Mouse (Mus musculus) monocyte, adult 59 days (primary cell): ENCODE measurements around the gene Zbtb1. TPM values are rescaled to one million over a fixed set of nuclear protein-coding genes. Genes with fewer than 3 reads are reported as not detected.

Experiments used
- total RNA-seq, 2 experiments: library from RNA; stranded (reverse); gene quantifications; one replicate each; pipeline ENCODE4 v1.2.4; 2023

Zbtb1 gene
- 10 to 100 TPM; 10.2 to 11.0 TPM for total RNA-seq

DNA sequence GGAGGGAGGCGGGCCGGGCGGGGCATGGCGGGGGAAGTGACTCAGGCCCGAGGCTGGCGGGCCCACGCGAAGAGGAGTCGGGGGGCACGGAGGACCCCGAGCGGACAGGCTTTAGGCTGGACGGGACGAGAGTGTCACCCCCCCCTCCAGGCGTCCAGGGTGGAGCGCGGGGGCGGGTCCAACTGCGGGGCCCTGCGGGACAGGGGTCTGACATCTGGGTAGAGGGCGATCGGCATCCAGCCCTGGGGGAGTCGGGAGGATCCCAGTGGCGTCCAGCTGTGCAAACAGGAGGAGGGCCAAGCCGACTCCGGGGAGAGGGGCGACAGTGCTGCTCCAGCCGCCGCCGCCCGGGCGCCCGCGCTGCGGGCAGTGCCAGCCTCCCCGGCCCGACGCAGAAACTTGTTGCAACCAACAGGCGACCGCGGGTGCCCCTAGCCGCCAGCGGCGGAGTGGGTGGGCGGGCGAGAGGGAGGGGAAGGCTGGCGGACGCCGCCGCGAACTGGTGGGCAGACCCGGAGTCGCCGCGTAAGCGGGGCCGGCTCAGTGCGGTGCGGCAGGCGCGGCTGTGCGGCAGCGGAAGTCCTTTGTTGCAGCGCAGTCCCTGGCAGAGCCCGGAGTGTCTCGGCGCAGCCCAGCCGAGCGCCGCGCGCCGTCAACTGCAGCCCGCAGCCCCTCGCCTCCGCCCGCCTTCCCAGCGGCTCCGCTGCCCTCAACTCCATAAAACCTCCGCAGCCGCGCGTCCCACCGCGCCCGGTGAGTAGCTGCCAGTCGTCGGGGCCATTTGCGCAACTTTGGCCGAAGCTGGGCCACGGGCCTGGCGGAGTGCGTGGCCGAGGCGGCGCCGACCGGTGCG lies at the start of gene Zbtb1:
Gene Zbtb1, plus strand, starts transcription at position 289 of the 853 bp plus-strand sequence.

DNA sequence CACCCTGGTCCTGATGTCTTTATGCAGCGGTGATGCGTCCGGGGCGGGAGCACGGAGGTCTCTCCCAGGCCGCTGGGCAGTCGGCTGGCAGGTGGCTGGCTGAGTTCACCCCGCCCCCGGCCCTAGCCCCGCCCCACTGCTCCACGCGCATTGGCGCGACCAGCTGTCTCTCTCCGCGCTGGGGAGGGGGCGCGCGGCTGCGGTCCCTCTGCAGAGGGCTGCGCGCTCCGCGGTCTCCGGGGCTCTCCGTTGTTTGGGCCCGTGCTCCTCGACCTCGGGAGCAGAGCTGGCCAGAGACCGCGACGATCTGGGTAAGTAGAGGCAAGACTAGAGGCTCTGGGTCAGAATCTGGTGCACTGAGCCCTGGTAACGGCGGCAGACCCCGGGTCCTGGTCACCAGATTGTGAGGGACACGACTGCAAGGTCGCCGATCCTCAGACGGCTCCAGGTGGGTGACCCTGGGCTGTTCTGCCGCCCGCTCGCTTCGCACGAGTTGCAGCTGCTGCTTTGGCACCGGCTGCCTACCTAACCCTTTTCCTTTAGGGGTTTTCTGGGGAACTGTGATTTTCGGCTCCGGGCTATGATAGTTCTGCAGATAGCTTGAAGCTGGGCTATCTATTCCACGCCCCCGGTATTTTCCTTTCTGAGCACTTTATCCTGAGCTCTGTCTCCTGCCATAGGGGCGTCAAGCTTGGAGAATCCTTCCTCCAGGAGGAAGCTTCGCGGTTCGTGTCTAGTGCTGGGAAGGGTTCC lies 45.2 kb upstream of the Zbtb1 start, which contains the start of gene Akap5:
Gene Akap5, plus strand, starts transcription at position 213 of the 753 bp plus-strand sequence.

GRCm38 (mm10) chr12:76369206-76369977 lies 674 bp upstream of the Zbtb1 start, which contains the start of gene Zbtb25:
Gene Zbtb25 (minus strand): TSS chr12:76369602.

GRCm38 (mm10) chr12:76403886-76404537 lies 33.9 kb downstream of the Zbtb1 start, which contains the start of gene Hspa2:
Gene Hspa2 (plus strand): TSS chr12:76404176.

GRCm38 (mm10) chr12:76417433-76417854 lies 47.4 kb downstream of the Zbtb1 start, which contains the start of gene Ppp1r36:
Gene Ppp1r36 (plus strand): TSS chr12:76417538.

Other genes with a start within 250 kb of the Zbtb1 start
- not detected for gene Esr2, start 193.0 kb upstream of the Zbtb1 start, total RNA-seq
- not detected for gene Tex21, start 123.5 kb upstream of the Zbtb1 start, total RNA-seq
- gene Mthfd1, start 115.0 kb upstream of the Zbtb1 start, total RNA-seq: 10 to 100 TPM in 1 of 2 experiments, 1 to 10 TPM in 1; 9.9 to 13.7 TPM
- under 1 TPM; 0.24 to 0.33 TPM for gene Akap5, start 45.4 kb upstream of the Zbtb1 start, total RNA-seq
- gene Zbtb25, start 664 bp upstream of the Zbtb1 start, total RNA-seq: 10 to 100 TPM in 1 of 2 experiments, 1 to 10 TPM in 1; 9.5 to 12.8 TPM
- 1 to 10 TPM; 7.3 to 9.1 TPM for gene Hspa2, start 33.9 kb downstream of the Zbtb1 start, total RNA-seq
- gene Ppp1r36, start 47.3 kb downstream of the Zbtb1 start, total RNA-seq: not detected
- gene Plekhg3, start 160.6 kb downstream of the Zbtb1 start, total RNA-seq: 100 to 1,000 TPM; 112 to 121 TPM